Mouse (Mus musculus) forebrain, embryonic 13.5 days (tissue): ENCODE data around the gene Ap3b2. TPM values are rescaled to one million over a fixed set of nuclear protein-coding genes. Genes with fewer than 3 reads are reported as not detected.
"Not testable (repeated sequence)": the region's sequence is repeated elsewhere in the genome, so short reads cannot be mapped to it uniquely, and the experiment has no call there.

Experiments used
- ATAC-seq: fragments of 200-750 bp; cut with Nextera tagmentation; 2 replicates; pipeline ENCODE4 v1.8.0; 2017
- H3K27ac ChIP-seq: fragments of 300-500 bp; sonication (generic); 2 replicates; pipeline ENCODE4 v1.5.1; 2015; ENCODE audit warnings: inconsistent platforms, mild to moderate bottlenecking, moderate library complexity
- H3K27me3 ChIP-seq: fragments of 300-500 bp; sonication (generic); 2 replicates; pipeline ENCODE4 v1.6.1; 2015; ENCODE audit warnings: mild to moderate bottlenecking, inconsistent platforms
- H3K36me3 ChIP-seq: fragments of 300-500 bp; sonication (generic); 2 replicates; pipeline ENCODE4 v1.6.1; 2015; ENCODE audit warnings: mild to moderate bottlenecking, inconsistent platforms; ENCODE audit not compliant: poor library complexity, severe bottlenecking
- H3K4me1 ChIP-seq: fragments of 300-500 bp; sonication (generic); 2 replicates; pipeline ENCODE4 v1.6.1; 2015; ENCODE audit warnings: inconsistent platforms
- H3K4me2 ChIP-seq: fragments of 300-500 bp; sonication (generic); 2 replicates; pipeline ENCODE4 v1.6.1; 2015; ENCODE audit warnings: inconsistent platforms, mild to moderate bottlenecking, moderate library complexity
- H3K4me3 ChIP-seq: fragments of 300-500 bp; sonication (generic); 2 replicates; pipeline ENCODE4 v1.5.1; 2015; ENCODE audit warnings: mild to moderate bottlenecking, inconsistent platforms
- H3K9ac ChIP-seq: fragments of 300-500 bp; sonication (generic); 2 replicates; pipeline ENCODE4 v1.6.1; 2015; ENCODE audit warnings: mild to moderate bottlenecking, inconsistent platforms
- H3K9me3 ChIP-seq: fragments of 300-500 bp; sonication (generic); replicated peaks from 2 replicates; pipeline ENCODE4 v1.6.1; 2016; ENCODE audit warnings: inconsistent platforms
- WGBS: fragments of 180-500 bp; shearing (Covaris S2); methylation state at CpG from one replicate; pipeline ENCODE4 v1.1.7; 2015; 5-methylcytosine and 5-hydroxymethylcytosine counted together
- polyA plus RNA-seq: library from polyadenylated mRNA; unstranded; fragments of >200 nt; fragmentation: Nextera tagmentation; extraction: Ambion mirVana; gene quantifications from 2 replicates; pipeline ENCODE4 v1.2.1, GENCODE M21; 2015

Gene Ap3b2
- polyA plus RNA-seq, 1 experiment from 2014 or later: 71.6 TPM

DNA sequence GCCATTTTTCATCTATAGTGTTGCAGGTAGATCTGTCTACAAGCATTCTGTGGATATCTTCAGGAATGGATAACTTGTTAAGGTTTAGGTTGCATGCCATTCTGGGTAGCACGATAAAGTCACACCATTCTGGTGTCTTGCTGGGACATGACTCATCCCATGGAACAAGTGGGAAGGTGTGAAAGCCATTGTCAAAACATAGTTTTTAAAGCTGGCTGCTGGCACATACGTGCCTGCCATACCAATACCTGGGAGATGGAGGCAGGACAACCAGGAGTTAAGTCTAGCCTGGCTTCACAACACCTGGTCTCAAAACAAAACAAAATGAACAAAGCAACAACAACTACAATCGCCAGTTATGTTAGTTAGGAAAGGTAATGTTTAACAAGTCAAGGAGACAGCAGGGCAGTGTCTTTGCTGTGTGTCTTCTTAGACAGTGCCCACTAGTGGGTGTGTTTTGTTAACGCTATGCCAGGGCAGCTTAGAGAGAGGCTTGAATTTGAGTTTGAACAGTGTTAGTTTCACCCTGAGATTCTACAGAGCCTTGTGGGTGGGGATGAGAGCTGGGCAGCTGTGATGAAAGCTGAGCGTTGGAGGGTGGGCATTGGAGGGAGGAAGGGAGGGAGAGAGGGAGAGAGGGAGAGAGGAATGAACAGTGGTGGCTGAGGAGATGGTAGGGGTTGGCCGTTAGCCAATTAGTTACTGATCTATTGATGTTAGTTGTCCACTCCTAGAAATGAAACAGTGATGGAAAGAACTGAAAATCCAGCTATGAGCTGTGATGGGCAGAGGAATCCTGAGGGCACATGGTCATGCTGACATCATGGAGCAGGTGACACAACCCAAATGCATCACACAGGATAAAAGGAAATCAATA lies 22.7 kb upstream of the Ap3b2 start:
- no peak overlapping the region for H3K4me3 ChIP-seq
- no peaks in the 10 kb centered on the region for H3K9me3 ChIP-seq
- 0 out of 2 replicates have a peak, but pooled peaks cover 2% of the 10 kb centered on the region for H3K27me3 ChIP-seq
- no peaks in the 10 kb centered on the region for H3K36me3 ChIP-seq
- 82% methylated on average over 6 of the region's 6 CpGs for WGBS
- no peak overlapping the region for H3K4me2 ChIP-seq
- no peak overlapping the region for H3K27ac ChIP-seq
- ATAC-seq: no peak
- H3K4me1 ChIP-seq: no peaks in the 10 kb centered on the region
- no peak overlapping the region for H3K9ac ChIP-seq

DNA sequence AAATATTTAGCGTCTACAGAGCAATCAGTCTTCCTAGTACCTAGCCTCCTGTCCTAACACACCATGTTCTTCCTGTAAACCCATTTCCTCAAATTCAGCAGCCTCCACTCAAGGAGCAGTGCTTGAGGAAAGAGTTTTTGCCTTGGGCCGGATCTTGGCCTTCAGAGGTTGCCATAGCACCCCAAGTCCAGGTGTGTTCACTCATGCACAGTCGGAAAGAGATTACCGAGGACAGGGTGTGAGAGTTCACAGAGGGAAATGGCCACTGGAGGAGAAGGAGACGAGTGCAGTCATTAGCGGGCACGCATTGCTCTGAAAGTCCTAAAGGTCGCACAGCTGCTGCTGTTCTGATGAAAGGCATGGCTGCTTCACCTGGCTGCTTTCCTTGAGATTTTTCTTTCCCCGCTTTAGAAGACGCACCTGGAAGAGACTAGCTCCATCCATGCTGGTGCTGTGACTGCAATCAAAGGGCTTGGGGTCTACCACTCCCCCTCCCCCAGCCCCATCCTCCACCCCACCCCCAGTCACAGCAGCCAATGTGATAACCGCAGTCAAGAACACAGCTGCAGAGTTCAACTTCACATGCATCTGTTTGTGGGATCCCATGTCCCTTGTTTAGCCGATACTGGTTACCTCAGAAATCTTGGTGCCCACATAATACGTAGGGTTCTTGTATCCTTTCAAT lies 21.3 kb upstream of the Ap3b2 start:
- Histone ChIP-seq H3K9ac (no peak overlapping the region), H3K36me3 (no peaks in the 10 kb centered on the region), H3K4me3 (no peak overlapping the region), H3K4me1 (no peaks in the 10 kb centered on the region), H3K27ac (no peak overlapping the region), H3K4me2 (no peak overlapping the region), H3K27me3 (no peaks in the 10 kb centered on the region), H3K9me3 (no peaks in the 10 kb centered on the region)
- 66% methylated on average over 13 of the region's 13 CpGs for WGBS
- ATAC-seq: no peak

DNA sequence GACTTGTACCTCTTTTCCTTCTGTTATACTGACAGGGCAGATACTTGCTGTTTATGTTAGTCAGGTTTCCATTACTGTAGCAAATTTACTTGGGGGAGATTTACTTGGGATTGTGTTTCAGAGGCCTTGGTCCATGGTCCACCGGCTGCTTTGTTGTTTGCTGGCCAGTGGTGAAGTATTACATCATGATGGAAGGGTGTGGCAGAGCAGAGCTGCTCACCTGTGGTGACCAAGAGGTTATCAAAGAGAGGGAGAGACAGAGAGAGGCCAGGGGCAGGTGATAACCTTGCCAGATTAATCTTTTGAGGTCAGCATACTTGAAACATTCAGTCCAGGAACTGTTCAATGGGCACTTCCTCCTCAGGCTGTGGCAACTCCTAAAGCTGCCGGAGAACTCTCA lies 7.3 kb upstream of the Ap3b2 start:
- 74% methylated on average over 2 of the region's 2 CpGs for WGBS
- Histone ChIP-seq H3K36me3 (no peaks in the 10 kb centered on the region), H3K9ac (no peak overlapping the region), H3K4me1 (no peaks in the 10 kb centered on the region), H3K27me3 (0 out of 2 replicates have a peak, but pooled peaks cover 5% of the 10 kb centered on the region), H3K4me3 (no peak overlapping the region), H3K27ac (no peak overlapping the region), H3K4me2 (no peak overlapping the region), H3K9me3 (no peaks in the 10 kb centered on the region)
- no peak for ATAC-seq

DNA sequence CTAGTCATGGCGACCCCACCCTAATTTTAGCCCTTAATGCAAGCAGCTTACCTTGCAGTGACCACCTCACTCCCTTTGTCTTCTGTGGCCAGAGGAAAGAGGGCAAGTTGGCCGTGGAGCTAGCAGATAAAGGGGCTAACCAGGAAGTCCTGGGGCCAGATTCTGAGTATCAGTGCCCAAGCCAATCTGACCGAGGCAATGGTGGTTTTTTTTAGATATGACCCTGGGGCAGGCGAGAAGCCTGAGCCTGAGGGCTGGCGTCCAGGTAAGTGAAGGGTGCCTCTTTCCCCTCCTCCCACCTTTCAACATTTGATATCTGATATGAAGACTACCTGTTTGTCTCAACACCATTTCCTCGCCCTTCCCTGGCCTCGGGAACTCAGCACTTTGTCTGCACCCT lies 4.5 kb upstream of the Ap3b2 start, which contains the start of gene BC048679:
Gene BC048679, minus strand, starts transcription at position 101 of the 400 bp plus-strand sequence.
- H3K4me3 ChIP-seq: no peak within 1 kb of the TSS
- H3K36me3 ChIP-seq: no peaks in the 10 kb centered on the region
- 67% methylated on average over 7 of the region's 7 CpGs for WGBS
- H3K4me2 ChIP-seq: no peak within 1 kb of the TSS
- peaks cover 5% of the 10 kb centered on the region; the same call in 1 of the 2 replicates for H3K27me3 ChIP-seq
- no peak within 1 kb of the TSS for H3K27ac ChIP-seq
- no peaks in the 10 kb centered on the region for H3K4me1 ChIP-seq
- no peak for ATAC-seq
- no peak within 1 kb of the TSS for H3K9ac ChIP-seq
- no peaks in the 10 kb centered on the region for H3K9me3 ChIP-seq

DNA sequence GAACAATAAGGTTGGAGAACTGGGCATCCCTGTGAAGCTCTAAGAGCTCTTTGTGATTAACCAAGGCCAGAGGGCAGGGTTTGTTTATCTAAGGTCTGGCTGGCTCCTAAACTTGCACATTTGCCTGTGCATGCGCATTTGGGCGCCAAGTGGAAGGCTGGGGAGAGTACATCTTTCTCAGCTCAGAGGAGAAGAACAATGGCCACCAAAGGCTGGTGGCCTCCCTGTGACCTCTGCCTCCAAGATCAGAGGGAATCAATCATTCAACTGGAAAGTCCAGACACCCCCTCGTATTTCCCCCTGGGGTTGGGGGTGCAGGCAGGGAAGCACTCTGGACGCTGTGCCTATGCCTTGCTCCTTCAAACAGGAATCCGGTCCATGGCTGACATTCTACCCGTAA lies 3.4 kb upstream of the Ap3b2 start:
- Histone ChIP-seq H3K27me3 (peaks cover 5% of the 10 kb centered on the region; the same call in 1 of the 2 replicates), H3K9me3 (no peaks in the 10 kb centered on the region), H3K4me2 (no peak overlapping the region), H3K9ac (no peak overlapping the region), H3K4me1 (peaks cover 7% of the 10 kb centered on the region), H3K4me3 (no peak overlapping the region), H3K36me3 (no peaks in the 10 kb centered on the region), H3K27ac (no peak overlapping the region)
- ATAC-seq: no peak
- WGBS: 13% methylated on average over 6 of the region's 6 CpGs

DNA sequence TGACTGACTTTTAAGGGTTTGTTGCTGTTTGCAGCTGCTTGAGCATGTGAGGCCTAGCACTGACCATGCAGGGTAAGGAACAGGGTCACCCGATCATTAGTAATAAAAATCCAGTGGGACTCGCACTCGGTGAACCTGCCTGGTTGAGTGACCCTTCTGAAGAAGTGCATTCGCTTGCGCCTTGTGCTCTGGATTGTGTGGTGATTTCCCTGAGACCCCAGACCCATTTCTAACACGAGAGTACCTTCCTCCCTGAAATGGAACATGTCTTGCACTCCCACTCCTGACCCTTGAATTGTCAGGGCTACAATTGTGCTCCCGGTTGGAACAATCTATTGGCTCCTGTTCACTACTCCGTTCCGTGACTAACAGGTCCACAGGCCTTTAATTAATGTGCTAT lies 1.1 kb downstream of the Ap3b2 start:
- 33% methylated on average over 9 of the region's 9 CpGs for WGBS
- peak overlapping the region; percentile 97; the same call in 1 of the 2 replicates for H3K27ac ChIP-seq

DNA sequence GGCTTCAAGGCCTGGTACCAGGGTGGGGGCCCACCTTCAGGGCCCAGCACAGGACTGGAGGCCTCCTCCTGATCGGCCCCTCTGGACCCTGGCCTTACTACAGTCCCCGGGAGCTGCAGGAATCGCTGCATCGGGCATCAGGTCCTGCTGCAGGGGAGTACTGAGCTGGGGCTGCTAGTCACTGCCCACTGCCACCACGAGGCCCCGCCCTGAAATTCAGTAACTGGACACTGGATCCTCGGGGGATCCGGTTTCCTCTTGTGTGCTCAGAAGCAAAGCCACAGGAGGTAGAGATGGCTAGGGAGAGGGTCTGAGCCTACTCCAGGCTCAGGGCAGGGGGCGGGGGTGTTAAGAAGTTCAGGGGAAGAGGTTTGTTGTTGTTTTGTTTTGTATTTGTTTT lies 4.1 kb downstream of the Ap3b2 start:
- Histone ChIP-seq H3K4me2 (no peak overlapping the region), H3K27ac (no peak overlapping the region), H3K4me1 (peaks cover 19% of the 10 kb centered on the region), H3K9me3 (no peaks in the 10 kb centered on the region), H3K9ac (peak overlapping the region; percentile 23; the same call in 1 of the 2 replicates), H3K36me3 (peaks cover 4% of the 10 kb centered on the region), H3K4me3 (no peak overlapping the region), H3K27me3 (no peaks in the 10 kb centered on the region)
- ATAC-seq: no peak
- 11% methylated on average over 9 of the region's 9 CpGs for WGBS

More for the DNA sequence above, 1.1 kb downstream of the Ap3b2 start:
- peak overlapping the region; percentile 90 for H3K9ac ChIP-seq
- peaks cover 19% of the 10 kb centered on the region for H3K4me1 ChIP-seq
- no peaks in the 10 kb centered on the region for H3K9me3 ChIP-seq
- H3K4me3 ChIP-seq: peak overlapping the region; percentile 74
- peak overlapping the region; percentile 68 for H3K4me2 ChIP-seq
- H3K36me3 ChIP-seq: 0 out of 2 replicates have a peak, but pooled peaks cover 2% of the 10 kb centered on the region
- ATAC-seq: no peak
- peaks cover 3% of the 10 kb centered on the region; the same call in 1 of the 2 replicates for H3K27me3 ChIP-seq

DNA sequence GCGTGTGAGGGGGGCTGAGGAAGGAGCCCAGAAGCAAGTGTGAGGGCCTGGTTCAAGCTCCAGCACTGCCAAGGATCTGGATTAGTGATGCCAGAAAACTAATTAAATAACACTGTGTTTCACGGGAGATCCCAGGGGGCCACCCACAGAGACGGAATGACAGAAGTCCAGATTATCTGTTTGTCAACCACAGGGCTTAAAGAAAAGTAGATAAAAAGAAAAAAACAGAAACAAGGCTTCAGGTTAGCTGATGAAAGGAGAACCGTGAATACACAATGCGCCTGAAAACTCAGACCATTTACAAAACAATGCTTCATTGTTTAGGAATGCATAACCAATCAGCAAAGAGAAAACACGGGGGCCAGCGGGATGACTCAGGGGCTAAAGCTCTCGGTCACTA lies 12.9 kb downstream of the Ap3b2 start:
- H3K4me3 ChIP-seq: no peak overlapping the region
- H3K9me3 ChIP-seq: no peaks in the 10 kb centered on the region
- H3K4me2 ChIP-seq: no peak overlapping the region
- peaks cover 11% of the 10 kb centered on the region; the same call in 1 of the 2 replicates for H3K4me1 ChIP-seq
- H3K36me3 ChIP-seq: peaks cover 28% of the 10 kb centered on the region
- WGBS: 0% methylated on average over 8 of the region's 8 CpGs
- ATAC-seq: no peak
- H3K27me3 ChIP-seq: peaks cover 23% of the 10 kb centered on the region
- no peak overlapping the region for H3K9ac ChIP-seq
- H3K27ac ChIP-seq: no peak overlapping the region

DNA sequence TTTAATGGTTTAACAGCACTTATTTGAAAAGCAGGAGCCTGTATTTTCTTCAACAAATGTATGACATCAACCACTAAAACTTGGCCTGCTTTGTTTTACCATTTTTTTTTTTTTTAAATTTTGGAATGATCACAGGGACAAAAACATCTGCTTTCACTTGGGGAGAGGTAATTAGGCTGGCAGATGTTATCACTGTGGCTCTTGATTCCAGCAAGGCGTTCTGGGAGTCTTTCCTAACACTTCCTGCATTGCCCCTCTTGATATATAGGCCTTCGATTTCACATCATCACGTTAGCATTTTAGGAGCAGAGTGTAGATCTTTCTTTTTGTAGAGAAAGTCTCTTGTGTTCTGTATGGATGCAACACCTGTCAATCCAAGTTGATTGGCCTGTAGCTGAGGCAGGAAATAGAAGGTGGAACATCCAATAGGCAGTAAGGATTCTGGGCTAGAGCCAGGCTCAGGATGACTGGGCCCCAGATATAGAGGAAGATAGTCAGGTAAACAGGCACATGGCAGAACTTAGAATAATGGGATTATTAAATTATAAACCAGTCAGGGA lies 14.1 kb downstream of the Ap3b2 start:
- Histone ChIP-seq H3K27me3 (peaks cover 24% of the 10 kb centered on the region), H3K4me1 (peaks cover 11% of the 10 kb centered on the region; the same call in 1 of the 2 replicates), H3K9ac (no peak overlapping the region), H3K4me2 (no peak overlapping the region), H3K27ac (no peak overlapping the region), H3K4me3 (no peak overlapping the region), H3K36me3 (peaks cover 34% of the 10 kb centered on the region), H3K9me3 (no peaks in the 10 kb centered on the region)
- WGBS: 73% methylated on average over 3 of the region's 3 CpGs
- ATAC-seq: no peak

DNA sequence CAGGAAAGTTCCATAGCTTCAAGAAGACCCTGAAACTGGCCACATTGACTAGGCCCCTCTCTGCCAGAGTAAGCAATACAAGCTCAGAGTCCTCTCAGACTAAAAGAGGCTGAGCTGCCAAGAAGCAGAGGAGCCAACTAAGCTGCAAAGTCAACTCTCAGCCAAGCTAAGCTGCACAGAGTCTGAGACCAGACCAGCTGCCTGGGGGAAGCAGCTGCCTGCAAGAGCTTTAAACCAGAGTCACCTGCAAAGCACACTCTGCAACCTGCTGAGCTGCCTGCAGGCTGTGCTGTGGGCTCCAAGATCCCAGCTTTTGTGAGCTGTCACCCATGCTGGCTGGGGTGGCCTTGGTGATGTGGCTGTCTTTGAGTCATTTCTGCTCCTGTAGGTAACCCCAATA lies 15.5 kb downstream of the Ap3b2 start:
- ATAC-seq: 0 out of 2 replicates have a peak, but pooled peaks have one; percentile 8
- not testable (repeated sequence) for H3K9ac ChIP-seq, H3K4me3 ChIP-seq, H3K4me2 ChIP-seq, H3K9me3 ChIP-seq, H3K27ac ChIP-seq
- H3K27me3 ChIP-seq: peaks cover 24% of the 10 kb centered on the region
- peaks cover 27% of the 10 kb centered on the region for H3K36me3 ChIP-seq
- H3K4me1 ChIP-seq: peaks cover 11% of the 10 kb centered on the region; the same call in 1 of the 2 replicates

DNA sequence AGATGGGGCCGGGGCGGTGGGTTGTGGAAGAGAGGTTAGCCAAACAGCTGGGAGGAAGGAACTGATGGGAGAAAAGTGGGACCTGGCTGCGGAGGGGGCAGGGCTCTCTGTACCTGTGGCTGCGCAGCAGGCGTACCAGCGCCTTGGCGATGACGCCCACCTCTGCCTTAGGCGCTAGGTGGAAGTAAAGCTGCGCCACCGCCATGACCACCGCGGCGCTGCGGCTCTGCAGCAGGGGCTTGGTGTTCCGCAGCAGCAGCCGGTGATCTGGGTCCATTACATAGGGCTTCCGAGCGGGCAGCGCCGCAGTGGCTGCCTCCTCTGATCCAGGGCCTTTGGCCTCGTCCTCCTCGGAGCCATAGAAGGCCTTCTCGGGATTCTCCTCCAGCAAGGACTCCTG lies 16.9 kb downstream of the Ap3b2 start:
- no peak; the same call in 1 of the 2 replicates for ATAC-seq
- WGBS: 5% methylated on average over 24 of the region's 24 CpGs

DNA sequence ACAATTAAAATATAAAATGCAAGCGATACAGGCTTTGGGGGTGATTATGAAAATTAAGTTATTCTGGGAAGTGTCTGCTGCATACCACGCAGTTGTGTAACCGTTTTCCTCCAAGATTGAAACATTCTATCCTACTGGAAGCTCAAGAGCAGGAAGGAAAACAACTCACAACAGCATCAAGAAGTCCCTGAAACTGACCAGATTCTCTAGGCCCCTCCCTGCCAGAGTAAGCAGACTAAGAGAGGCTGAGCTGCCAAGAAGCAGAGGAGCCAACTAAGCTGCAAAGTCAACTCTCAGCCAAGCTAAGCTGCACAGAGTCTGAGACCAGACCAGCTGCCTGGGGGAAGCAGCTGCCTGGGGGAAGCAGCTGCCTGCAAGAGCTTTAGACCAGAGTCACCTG lies 18.5 kb downstream of the Ap3b2 start:
- Histone ChIP-seq H3K9me3 (no peaks in the 10 kb centered on the region), H3K9ac (no peak overlapping the region), H3K4me3 (no peak overlapping the region), H3K4me2 (no peak overlapping the region), H3K27me3 (peaks cover 24% of the 10 kb centered on the region), H3K36me3 (peaks cover 53% of the 10 kb centered on the region), H3K4me1 (peaks cover 6% of the 10 kb centered on the region; the same call in 1 of the 2 replicates), H3K27ac (no peak overlapping the region)
- 79% methylated on average over 3 of the region's 3 CpGs for WGBS
- no peak for ATAC-seq

More for the DNA sequence above, 16.9 kb downstream of the Ap3b2 start:
- Histone ChIP-seq H3K9ac (no peak overlapping the region), H3K4me3 (no peak overlapping the region), H3K9me3 (no peaks in the 10 kb centered on the region), H3K27me3 (peaks cover 24% of the 10 kb centered on the region), H3K4me2 (peak overlapping the region; percentile 33), H3K36me3 (peaks cover 37% of the 10 kb centered on the region), H3K4me1 (peaks cover 11% of the 10 kb centered on the region; the same call in 1 of the 2 replicates), H3K27ac (no peak overlapping the region)
